Mouse (Mus musculus) forebrain, embryonic 16.5 days (tissue): ENCODE data around the gene Mettl21a. TPM values are rescaled to one million over a fixed set of nuclear protein-coding genes. Genes with fewer than 3 reads are reported as not detected.

Experiments used
- polyA plus RNA-seq: library from polyadenylated mRNA; unstranded; fragments of >200 nt; fragmentation: Nextera tagmentation; extraction: Ambion mirVana; gene quantifications from 2 replicates; pipeline ENCODE4 v1.2.1, GENCODE M21; 2015

Mettl21a gene
- polyA plus RNA-seq, 1 experiment from 2014 or later = 21.2 TPM

Other genes starting within 250 kb of the Mettl21a start
- gene Creb1, start 84.6 kb downstream of the Mettl21a start, polyA plus RNA-seq = 51.6 and 61.4 TPM in 2 replicates
- gene Ccnyl1, start 73.2 kb upstream of the Mettl21a start, polyA plus RNA-seq = 3.9 and 4.4 TPM in 2 replicates
- gene Fzd5, start 120.5 kb upstream of the Mettl21a start, polyA plus RNA-seq = 0.48 and 0.61 TPM in 2 replicates